Mouse (Mus musculus) adrenal gland, postnatal 36 days (tissue): ENCODE measurements around the gene Krt8. TPM values are rescaled to one million over a fixed set of nuclear protein-coding genes. Genes with fewer than 3 reads are reported as not detected.
A peak's percentile ranks its signal among the peaks of the same experiment; 100 is the strongest.

Source experiments
- DNase-seq, 2 experiments: peaks; one replicate each; pipeline ENCODE4 v3.0.0; 2021; ENCODE audit warnings: mixed read lengths in 1 of 2
- total RNA-seq, 2 experiments: library from RNA; stranded (reverse); gene quantifications; 2 replicates each; pipeline ENCODE4 v1.2.3; 2021

Gene Krt8
- total RNA-seq, 2 experiments from 2014 or later, result 0.46 to 1.9 TPM

DNA sequence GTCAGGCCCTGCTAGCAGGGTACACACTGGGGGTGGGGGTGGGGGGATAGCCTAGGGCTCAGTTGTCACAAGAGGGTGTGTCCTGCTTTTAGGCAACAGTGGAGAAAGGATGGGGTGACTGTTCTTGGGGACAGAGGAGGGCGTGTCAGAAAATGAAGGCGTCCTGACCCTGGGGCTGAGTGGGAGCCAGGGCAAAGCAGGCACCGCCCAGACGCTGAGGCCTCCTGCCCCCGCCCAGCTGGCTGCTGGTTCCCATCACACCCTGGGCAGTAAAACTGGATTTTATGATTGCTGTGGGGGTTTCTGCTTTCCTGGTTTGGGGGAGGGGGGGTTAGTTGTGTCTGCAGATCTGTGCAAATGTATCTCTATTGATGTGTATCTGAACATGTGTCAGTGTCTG, 28.3 kb downstream of the Krt8 start:
- peak in 1 of 2 experiments; percentile 61 for DNase-seq

DNA sequence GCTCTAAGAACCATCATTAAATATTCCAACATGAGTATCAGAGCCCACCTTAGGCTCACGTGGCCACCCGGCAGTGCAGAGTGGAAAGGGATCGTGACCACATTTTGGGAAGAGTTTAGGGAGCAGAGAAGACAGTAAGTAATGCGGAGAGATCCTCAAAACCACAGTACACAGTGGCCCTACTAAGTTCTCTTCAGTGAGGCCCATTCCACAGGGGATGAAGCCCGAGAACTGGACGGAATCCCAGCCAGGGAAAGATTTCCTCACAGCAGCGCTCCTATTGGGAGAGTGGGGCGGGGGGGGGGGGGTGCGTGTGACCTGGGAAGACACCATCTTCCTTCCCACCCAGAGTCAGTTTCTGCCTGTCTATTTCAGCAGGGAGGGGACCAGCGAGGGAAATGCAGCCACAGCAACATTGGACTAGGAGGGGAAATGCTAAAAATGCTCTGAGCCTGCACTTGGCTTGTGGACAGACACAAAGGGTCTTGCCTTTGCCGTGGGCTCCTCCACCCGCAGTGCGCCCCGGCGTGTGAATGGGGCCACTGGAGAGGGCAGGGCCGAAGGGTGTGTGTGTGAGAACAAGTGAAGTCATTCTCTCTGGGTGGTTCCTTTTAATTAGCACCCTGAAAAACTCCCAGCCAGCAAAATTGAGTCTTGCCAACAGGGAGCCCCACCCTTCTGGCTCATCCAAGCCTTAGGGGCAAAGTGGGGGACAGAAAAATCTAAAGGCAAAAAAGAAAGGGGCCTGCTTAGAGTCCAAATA, 30.0 kb downstream of the Krt8 start:
- DNase-seq, result no peak

DNA sequence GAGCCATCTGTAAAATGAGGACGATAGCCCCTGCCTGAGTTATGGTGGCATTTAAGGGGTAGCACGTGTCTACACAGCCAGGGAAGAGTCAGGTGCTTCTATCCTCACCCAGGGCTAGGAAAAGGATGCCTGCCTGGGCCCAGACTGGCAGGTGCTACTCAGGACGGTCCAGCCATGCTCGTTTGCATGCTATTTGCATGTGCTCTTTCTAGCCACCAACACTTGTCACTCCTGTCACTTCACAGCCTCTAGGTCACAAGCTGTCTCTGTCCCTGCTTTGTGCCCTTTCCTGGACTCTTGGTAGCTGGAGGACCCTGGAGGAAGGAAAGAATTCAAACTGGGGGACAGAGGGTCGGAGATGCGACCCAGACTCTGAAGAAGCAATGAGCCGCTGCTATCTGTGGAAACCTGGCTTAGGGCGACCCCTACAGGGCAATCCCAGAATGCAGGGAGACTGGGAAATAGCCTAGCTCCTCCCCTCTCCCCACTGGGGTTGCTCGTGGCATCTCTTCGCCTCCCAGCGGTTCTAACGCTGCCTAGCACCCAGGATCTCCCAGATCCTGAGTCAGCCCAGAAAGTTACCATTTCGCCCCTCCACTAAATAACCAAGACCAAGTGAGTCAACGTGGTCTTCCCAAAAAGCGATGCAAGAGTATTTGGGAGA, 30.7 kb downstream of the Krt8 start:
- DNase-seq, result peak; percentile 93 to 94

DNA sequence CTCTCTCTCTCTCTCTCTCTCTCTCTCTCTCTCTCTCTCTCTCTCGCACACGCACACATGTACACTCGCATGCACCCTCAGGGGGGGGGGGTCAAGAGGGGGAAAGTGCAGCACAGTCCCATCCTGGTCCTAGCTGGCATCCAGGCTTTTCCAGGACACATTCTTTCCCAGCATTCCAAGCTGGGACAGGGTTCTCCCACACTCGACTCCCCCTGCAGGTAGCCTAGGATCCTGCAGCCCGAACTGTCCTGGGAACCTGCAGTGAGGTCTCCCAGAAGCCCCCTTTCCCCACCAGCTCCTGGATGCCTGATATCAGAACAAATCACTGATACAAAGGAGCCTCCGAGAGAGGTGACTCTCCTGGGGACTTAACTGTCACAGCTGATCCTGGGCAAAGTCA, 33.7 kb downstream of the Krt8 start:
- peak; percentile 58 to 62 for DNase-seq

DNA sequence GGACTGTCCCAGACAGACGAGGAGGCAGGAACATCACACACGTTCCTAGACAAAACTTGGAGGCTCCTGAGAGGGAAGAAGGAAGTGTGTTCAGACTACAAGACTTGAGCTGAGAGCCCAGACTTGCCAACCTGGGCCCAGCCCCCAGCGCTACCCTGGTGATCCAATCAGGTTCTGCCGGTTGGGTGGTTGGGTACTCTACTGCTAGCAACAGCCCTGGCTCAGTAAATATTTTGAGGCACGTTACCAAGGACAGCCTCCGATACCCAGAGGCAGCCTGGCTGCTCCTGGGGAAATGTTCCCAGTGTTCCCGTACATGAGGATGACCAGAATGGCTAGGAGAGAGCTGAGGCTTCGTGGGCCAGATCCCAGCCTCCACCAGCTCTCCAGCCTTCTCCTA, 37.5 kb downstream of the Krt8 start:
- no peak for DNase-seq

DNA sequence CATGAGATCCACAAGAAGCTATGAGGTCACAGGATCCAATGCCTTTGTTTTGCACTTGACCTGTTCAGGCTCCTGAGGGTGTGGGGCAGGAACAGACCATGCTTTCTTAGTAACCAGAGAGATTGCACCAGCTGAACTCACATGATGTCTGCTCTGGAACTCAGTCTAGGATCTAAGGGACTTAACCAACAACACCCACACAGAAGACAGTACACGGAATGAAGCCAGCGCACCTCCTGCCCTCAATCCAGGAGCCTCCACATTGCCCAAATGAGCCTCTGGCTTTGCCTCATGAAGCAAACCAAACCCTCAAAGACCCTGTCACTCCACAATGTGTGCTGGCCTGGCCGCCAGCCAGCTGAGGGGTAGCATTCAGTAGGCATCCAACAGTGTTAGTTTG, 45.4 kb downstream of the Krt8 start:
- DNase-seq, result no peak

DNA sequence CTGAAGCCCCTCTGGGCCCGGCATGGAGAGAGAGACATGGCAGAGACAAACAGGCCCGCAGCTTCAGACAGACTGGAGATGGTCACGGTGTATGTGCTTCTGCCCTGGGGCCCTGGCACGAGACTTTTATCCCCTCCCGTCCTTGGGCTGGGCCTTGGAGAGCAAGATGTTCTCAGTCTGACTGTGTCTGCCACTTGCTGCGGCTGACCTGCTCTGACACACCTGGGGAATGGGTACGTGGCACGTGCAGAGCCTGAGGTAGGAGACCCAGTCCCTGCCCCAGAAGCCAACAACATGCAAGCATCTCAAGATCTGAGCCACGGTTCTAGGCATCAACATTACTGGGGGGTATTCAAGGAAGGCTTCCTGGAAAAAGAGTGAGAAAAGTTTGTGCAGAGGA, 50.1 kb downstream of the Krt8 start, which contains the start of gene Krt78:
Gene Krt78, minus strand, starts transcription at position 101 of the 400 bp plus-strand sequence.
- DNase-seq, result no peak

DNA sequence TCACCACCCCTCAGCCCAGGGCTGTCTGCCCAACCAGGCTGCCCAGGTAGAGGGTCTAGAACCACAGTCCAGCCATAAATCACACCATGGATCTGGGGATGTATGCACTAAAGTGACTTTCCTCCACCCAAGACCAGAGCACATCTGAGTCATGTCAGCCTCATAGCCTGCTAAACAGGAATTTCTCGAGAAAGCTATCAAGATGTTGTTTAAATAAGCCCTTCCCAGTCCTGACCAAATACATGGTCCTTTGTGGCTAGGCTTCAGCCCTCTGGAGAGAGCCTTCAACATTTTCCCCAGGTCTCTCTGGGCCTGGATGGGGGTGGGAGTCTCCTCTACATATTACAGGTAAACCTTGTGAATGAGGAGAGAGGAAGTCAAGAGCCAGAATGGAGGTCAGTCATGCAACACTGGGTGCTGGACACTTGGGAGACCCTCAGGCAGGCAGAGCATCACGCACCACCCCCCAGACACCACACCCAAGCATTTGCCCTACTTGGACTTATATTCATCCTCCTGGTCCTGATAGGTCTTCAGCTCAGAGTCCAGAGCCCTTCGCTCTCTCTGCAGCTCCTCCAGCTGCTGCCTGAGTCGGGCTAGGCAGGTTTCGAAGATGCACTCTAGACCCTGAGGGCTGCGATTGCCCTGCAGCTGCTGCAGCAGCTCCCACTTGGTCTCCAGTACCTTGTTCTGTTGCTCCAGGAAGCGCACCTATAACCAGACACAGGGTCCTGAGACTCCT, 51.4 kb downstream of the Krt8 start:
- DNase-seq, result no peak

Other genes with a start within 250 kb of the Krt8 start
- not detected for gene Krt72, start 218.0 kb downstream of the Krt8 start, total RNA-seq
- not detected for gene Krt73, start 202.1 kb downstream of the Krt8 start, total RNA-seq
- gene Krt2, start 186.3 kb downstream of the Krt8 start, total RNA-seq, result not detected
- gene Krt1, start 153.7 kb downstream of the Krt8 start, total RNA-seq, result under 1 TPM; 0.10 to 0.20 TPM
- not detected for gene Krt77, start 134.8 kb downstream of the Krt8 start, total RNA-seq
- gene Krt76, start 111.6 kb downstream of the Krt8 start, total RNA-seq, result not detected
- not detected for gene Krt4, start 79.7 kb downstream of the Krt8 start, total RNA-seq
- gene Krt79, start 64.2 kb downstream of the Krt8 start, total RNA-seq, result 1 to 10 TPM in 1 of 2 experiments, under 1 TPM in 1; 0.99 to 1.5 TPM
- not detected for gene Krt78, start 50.2 kb downstream of the Krt8 start, total RNA-seq
- 1 to 10 TPM in 1 of 2 experiments, under 1 TPM in 1; 0.76 to 3.3 TPM for gene Krt18, start 23.7 kb upstream of the Krt8 start, total RNA-seq
- gene Eif4b, start 69.3 kb upstream of the Krt8 start, total RNA-seq, result 100 to 1,000 TPM; 225 to 261 TPM
- 10 to 100 TPM; 68.4 to 87.6 TPM for gene Tns2, start 95.9 kb upstream of the Krt8 start, total RNA-seq
- 10 to 100 TPM; 34.4 to 42.4 TPM for gene Spryd3, start 131.8 kb upstream of the Krt8 start, total RNA-seq
- 10 to 100 TPM; 43.4 to 51.3 TPM for gene Igfbp6, start 139.9 kb upstream of the Krt8 start, total RNA-seq
- gene Soat2, start 146.0 kb upstream of the Krt8 start, total RNA-seq, result under 1 TPM; 0.40 to 0.49 TPM
- 10 to 100 TPM; 52.6 to 66.7 TPM for gene Zfp740, start 198.8 kb upstream of the Krt8 start, total RNA-seq
- gene Csad, start 200.2 kb upstream of the Krt8 start, total RNA-seq, result 10 to 100 TPM; 79.0 to 83.7 TPM
- gene Itgb7, start 227.5 kb upstream of the Krt8 start, total RNA-seq, result 1 to 10 TPM; 1.5 to 2.9 TPM